Mouse (Mus musculus) CH12.LX (cell line): ENCODE measurements around the gene Prkar2a.

Experiments used
- CTCF ChIP-seq, 2 experiments: IDR thresholded peaks in 1 of 2; conservative IDR thresholded peaks in 1 of 2; 2 replicates each; pipeline ENCODE4 v1.5.1; 2011 to 2012; ENCODE audit warnings: low read depth in 2 of 2, low read length in 2 of 2, improper control_type of control experiment in 1 of 2, inconsistent platforms in 1 of 2, mild to moderate bottlenecking in 1 of 2, moderate library complexity in 1 of 2
- E2F4 ChIP-seq: IDR thresholded peaks from 2 replicates; pipeline ENCODE4 v1.6.1; 2011; ENCODE audit warnings: low read depth, low read length, improper control_type of control experiment; ENCODE audit not compliant: insufficient replicate concordance
- JUND ChIP-seq: conservative IDR thresholded peaks from 2 replicates; pipeline ENCODE4 v1.6.1; 2011; ENCODE audit warnings: low read depth, low read length, improper control_type of control experiment
- USF1 ChIP-seq: IDR thresholded peaks from 2 replicates; pipeline ENCODE4 v1.6.1; 2014; ENCODE audit warnings: low read depth, mild to moderate bottlenecking, inconsistent platforms, low read length, improper control_type of control experiment

DNA sequence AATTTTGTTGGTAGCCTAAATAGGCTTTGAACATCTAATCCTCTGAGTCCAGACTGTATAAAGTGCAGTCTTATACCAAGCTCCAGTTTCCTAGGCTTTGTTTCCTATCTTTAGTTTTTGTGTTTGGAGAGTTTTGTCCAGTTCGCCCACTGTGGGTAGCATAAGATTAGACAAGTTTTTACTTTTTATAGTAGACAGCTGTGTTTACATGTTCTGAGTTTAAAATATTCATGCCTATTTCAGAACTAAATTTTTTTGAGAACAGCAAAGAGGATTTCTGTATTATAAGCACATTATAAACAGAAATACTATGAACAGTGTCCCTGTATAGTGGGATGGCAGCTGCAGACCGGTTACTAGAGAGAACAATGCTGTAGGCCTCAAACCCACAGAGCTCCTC, 18.1 kb downstream of the Prkar2a start:
- TF ChIP-seq E2F4 = no peak
- TF ChIP-seq CTCF (conservative IDR thresholded peaks at IDR 0.05 in 1 of 2, IDR thresholded peaks at IDR 0.05 in 1 of 2; ENCODE audit: low read depth in 2 of 2, low read length in 2 of 2) = no peak
- TF ChIP-seq JUND = no peak
- no peak for TF ChIP-seq USF1
